Mouse (Mus musculus) thymus, adult 2 months (tissue): ENCODE data around the gene Treml4. TPM values are rescaled to one million over a fixed set of nuclear protein-coding genes. Genes with fewer than 3 reads are reported as not detected.

Experiments used
- DNase-seq: peaks from one replicate; pipeline ENCODE4 v3.0.0; 2021
- H3K27ac ChIP-seq: fragments of 200-500 bp; 2 replicates; pipeline ENCODE4 v1.5.1; 2012; ENCODE audit warnings: low read length, control low read depth; ENCODE audit not compliant: control insufficient read depth, insufficient read depth
- H3K27me3 ChIP-seq: fragments of 200-500 bp; 2 replicates; pipeline ENCODE4 v1.6.1; 2012; ENCODE audit warnings: mild to moderate bottlenecking, low read length, moderate library complexity, mixed read lengths; ENCODE audit not compliant: control insufficient read depth, insufficient read depth
- H3K36me3 ChIP-seq: fragments of 200-500 bp; 2 replicates; pipeline ENCODE4 v1.6.1; 2012; ENCODE audit warnings: mild to moderate bottlenecking, low read length, moderate library complexity; ENCODE audit not compliant: control insufficient read depth, insufficient read depth
- H3K4me1 ChIP-seq: fragments of 200-500 bp; replicated peaks from 2 replicates; pipeline ENCODE4 v1.6.1; 2012; ENCODE audit warnings: low read length; ENCODE audit not compliant: control insufficient read depth, insufficient read depth
- H3K4me3 ChIP-seq: fragments of 200-500 bp; 2 replicates; pipeline ENCODE4 v1.5.1; 2012; ENCODE audit warnings: mild to moderate bottlenecking, low read length, control low read depth, moderate library complexity; ENCODE audit not compliant: control insufficient read depth, insufficient read depth
- CTCF ChIP-seq: fragments of 200-500 bp; IDR thresholded peaks from 2 replicates; pipeline ENCODE4 v1.5.1; 2012; ENCODE audit warnings: mild to moderate bottlenecking, control low read depth, low read length, moderate library complexity, borderline replicate concordance; ENCODE audit not compliant: control insufficient read depth, poor library complexity, insufficient read depth; ENCODE audit errors: extremely low read depth
- POLR2A ChIP-seq: fragments of 200-500 bp; IDR thresholded peaks from 2 replicates; pipeline ENCODE4 v1.6.1; 2012; ENCODE audit warnings: mild to moderate bottlenecking, low read length, control low read depth, moderate library complexity; ENCODE audit not compliant: control insufficient read depth, poor library complexity, insufficient read depth; ENCODE audit errors: extremely low read depth
- WGBS: fragments of 180-500 bp; shearing (Covaris S2); methylation state at CpG from one replicate; pipeline ENCODE4 v1.1.7; 2018; 5-methylcytosine and 5-hydroxymethylcytosine counted together
- polyA plus RNA-seq: library from polyadenylated mRNA; depleted of rRNA; stranded (reverse); fragments of >200 nt; gene quantifications from 2 replicates; pipeline ENCODE4 v1.2.3, GENCODE M21; 2012

Gene Treml4
- polyA plus RNA-seq, 1 experiment, result 4.7 TPM

DNA sequence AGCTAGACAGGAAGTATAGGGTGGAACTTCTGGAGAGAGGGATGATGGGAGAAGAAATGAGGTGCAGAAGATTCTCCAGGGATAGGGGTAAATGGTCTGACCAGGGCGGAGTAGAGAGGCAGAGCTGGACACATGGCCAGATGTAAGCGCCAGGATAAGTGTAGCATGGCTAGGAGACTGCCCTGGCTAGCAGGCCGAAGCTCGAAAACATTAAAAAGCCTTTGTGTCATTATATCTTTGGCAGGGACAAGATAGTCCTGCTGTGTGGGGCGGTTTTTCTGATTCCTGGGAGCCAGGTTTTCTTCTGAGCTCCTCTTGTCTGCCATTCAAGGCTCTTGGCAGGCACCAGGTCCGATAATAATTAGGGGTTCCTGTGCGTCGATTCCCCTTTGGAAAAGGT lies 26.5 kb upstream of the Treml4 start:
- WGBS, result 97% methylated on average over 8 of the region's 8 CpGs
- no peaks in the 10 kb centered on the region for H3K36me3 ChIP-seq
- no peak for DNase-seq
- no peak overlapping the region for H3K4me3 ChIP-seq
- TF ChIP-seq CTCF (no peak), POLR2A (no peak)
- H3K27ac ChIP-seq, result no peak overlapping the region
- H3K4me1 ChIP-seq, result no peaks in the 10 kb centered on the region
- H3K27me3 ChIP-seq, result no peaks in the 10 kb centered on the region

DNA sequence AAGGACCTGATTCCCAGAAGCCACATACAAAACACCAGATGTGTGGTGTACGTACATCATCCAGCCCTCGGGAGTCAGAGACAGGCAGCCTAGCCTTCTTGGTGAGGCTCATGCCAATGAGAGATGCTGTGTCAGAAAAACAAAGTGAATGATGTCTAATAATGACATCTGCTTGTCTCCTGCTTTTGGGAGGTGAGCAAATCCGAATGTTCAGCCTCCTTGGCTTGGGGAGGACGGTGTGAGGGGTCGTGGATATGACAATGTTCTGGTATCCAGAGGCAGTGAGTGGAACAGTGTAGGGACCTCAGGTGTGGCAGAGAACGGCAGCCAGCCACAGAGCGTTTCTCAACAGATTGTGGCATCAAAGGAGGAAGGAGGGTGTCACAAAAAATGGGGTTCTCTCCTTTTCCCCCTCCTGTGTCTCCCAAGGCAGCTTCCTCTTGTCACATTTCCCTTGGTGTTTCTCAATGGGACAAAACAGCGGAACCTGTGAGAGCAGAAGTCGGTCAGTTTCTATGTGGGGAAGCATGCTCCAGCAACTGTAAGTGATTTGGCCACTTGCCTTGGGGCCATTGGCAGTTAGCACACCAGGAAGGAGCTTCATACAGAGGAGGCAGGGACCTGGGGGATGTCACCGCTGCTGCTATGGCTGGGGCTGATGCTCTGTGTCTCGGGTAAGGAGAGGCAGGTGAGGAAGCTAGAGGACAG lies 16.7 kb upstream of the Treml4 start, which contains the start of gene Trem3:
TSS of gene Trem3 (plus strand) at position 557 of the 708 bp plus-strand sequence.
- 65% methylated on average over 11 of the region's 11 CpGs for WGBS
- TF ChIP-seq CTCF (no peak), POLR2A (no peak)
- Histone ChIP-seq H3K4me3 (no peak within 1 kb of the TSS), H3K27me3 (no peaks in the 10 kb centered on the region), H3K36me3 (no peaks in the 10 kb centered on the region), H3K4me1 (no peaks in the 10 kb centered on the region), H3K27ac (no peak within 1 kb of the TSS)
- DNase-seq, result no peak

DNA sequence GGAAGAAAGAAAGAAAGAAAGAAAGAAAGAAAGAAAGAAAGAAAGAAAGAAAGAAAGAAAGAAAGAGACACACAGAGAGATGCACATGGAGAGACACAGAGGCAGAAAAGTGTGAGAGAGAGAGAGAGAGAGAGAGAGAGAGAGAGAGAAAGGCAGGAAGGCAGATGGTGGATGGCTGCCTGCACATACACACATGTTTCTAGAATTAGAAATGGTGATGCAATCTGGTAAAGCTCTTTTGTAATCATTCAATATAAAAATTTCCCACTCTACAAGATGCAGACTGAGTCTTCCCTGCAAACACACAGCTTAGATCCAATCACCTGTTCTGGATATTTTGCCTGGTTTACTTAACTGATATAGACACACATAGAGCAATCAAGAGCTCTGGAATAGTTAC lies 15.1 kb upstream of the Treml4 start:
- H3K27me3 ChIP-seq, result no peaks in the 10 kb centered on the region
- H3K4me3 ChIP-seq, result no peak overlapping the region
- no peaks in the 10 kb centered on the region for H3K4me1 ChIP-seq
- H3K36me3 ChIP-seq, result no peaks in the 10 kb centered on the region
- no peak overlapping the region for H3K27ac ChIP-seq
- no peak for DNase-seq
- TF ChIP-seq POLR2A (no peak), CTCF (no peak)

DNA sequence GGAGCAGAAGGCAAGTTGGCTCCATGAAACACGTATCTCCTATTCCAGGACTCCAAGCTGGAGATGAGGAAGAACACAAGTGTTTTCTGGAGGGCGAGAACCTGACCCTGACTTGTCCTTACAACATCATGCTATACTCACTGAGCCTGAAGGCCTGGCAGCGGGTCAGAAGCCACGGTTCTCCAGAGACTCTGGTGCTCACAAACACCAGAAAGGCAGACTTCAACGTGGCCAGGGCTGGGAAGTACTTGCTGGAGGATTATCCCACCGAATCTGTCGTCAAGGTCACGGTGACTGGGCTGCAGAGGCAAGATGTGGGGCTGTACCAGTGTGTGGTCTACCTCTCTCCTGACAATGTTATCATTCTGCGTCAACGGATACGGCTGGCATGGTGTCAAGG lies 14.6 kb upstream of the Treml4 start:
- no peaks in the 10 kb centered on the region for H3K27me3 ChIP-seq
- no peak for TF ChIP-seq POLR2A
- no peak for TF ChIP-seq CTCF
- no peak overlapping the region for H3K27ac ChIP-seq
- WGBS, result 87% methylated on average over 11 of the region's 11 CpGs
- H3K4me3 ChIP-seq, result no peak overlapping the region
- H3K4me1 ChIP-seq, result no peaks in the 10 kb centered on the region
- no peaks in the 10 kb centered on the region for H3K36me3 ChIP-seq
- no peak for DNase-seq

DNA sequence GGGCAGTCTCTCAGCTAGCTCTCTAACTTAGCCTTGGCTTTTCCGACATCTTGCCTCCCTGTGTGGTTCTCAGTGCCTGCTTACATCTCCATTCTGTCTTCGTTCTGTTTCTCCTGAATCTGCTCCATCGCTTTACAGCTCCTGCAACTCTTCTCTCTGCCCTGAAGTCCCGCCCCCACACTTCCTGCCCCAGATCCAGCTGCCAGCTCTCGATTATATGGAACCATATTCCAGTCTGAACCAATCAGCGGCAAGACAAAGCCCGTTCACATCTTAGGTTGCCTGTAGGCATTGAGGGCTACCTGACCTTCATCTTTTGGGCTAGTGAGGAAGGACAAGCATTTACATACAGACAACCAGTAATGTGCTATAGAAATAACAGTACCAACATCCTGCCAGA lies 13.5 kb upstream of the Treml4 start:
- TF ChIP-seq CTCF, result no peak
- TF ChIP-seq POLR2A, result no peak
- Histone ChIP-seq H3K36me3 (no peaks in the 10 kb centered on the region), H3K27ac (no peak overlapping the region), H3K4me1 (no peaks in the 10 kb centered on the region), H3K27me3 (no peaks in the 10 kb centered on the region), H3K4me3 (no peak overlapping the region)
- 90% methylated on average over 7 of the region's 7 CpGs for WGBS
- DNase-seq, result no peak

DNA sequence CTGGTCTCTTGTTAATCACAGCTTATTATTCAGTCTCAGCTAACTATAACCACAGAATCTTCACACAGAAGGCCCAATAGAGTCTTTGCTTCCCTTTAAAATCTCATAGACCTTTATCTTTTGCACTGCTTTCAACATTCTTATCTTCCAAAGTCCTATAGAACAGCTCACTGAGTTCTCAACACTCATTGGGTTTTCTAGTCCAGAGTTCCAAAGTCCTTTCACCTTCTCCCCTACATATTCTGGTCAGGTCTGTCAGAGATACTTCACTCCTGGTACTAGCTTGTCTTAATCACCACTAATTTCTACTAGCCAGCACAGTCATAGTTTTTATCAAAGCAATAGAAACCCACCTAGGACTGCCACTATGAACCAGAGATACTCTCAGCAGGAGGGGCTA lies 7.5 kb upstream of the Treml4 start:
- Histone ChIP-seq H3K27ac (no peak overlapping the region), H3K4me3 (no peak overlapping the region), H3K27me3 (no peaks in the 10 kb centered on the region), H3K36me3 (no peaks in the 10 kb centered on the region), H3K4me1 (no peaks in the 10 kb centered on the region)
- DNase-seq, result no peak
- no peak for TF ChIP-seq POLR2A
- no peak for TF ChIP-seq CTCF

DNA sequence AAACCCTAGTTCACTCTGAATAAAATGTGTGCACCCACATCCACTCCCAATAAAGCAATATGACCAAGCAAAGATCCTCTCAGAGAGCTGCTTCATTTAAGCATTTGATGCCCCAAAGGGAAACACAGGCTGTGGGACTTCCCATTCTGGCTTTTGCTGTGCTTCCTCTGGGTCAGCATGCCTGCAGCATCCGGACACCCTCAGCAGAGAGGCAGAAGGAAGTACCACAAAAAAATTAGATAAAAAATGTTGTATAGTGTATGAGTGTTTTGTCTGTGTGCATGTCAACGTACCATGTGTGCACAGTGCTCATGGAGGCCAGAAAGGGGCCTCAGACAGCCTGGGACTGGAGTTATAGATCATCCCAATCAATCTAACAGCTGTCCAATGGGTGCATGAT lies 2.2 kb upstream of the Treml4 start:
- no peak for TF ChIP-seq POLR2A
- no peak for TF ChIP-seq CTCF
- Histone ChIP-seq H3K4me1 (no peaks in the 10 kb centered on the region), H3K27ac (no peak overlapping the region), H3K4me3 (no peak overlapping the region), H3K36me3 (no peaks in the 10 kb centered on the region), H3K27me3 (no peaks in the 10 kb centered on the region)
- WGBS, result 46% methylated on average over 2 of the region's 2 CpGs
- no peak for DNase-seq
